Mouse (Mus musculus): ENCODE results near the gene Zswim8. TPM values are rescaled to one million over a fixed set of nuclear protein-coding genes. Genes with fewer than 3 reads are reported as not detected.

Zswim8 gene
- polyA plus RNA-seq, 1 experiment from 2014 or later, result 26.1 TPM

- Histone ChIP-seq H3K27me3 (ENCODE audit: low read depth, poor library complexity, severe bottlenecking) (no peaks in the 10 kb centered on the region), H3K4me1 (no peaks in the 10 kb centered on the region), H3K9me3 (replicated peaks) (no peaks in the 10 kb centered on the region), H3K36me3 (peaks cover 98% of the 10 kb centered on the region), H3K27ac (replicated peaks) (no peak overlapping the region), H3K4me3 (no peak overlapping the region)
- 42% methylated on average over 5 of the region's 5 CpGs for WGBS
- DNase-seq (ENCODE audit: low spot score), result peak; percentile 60
These were observed 16.7 kb downstream of the Zswim8 start for GRCm38 (mm10) chr14:20724043-20724442.

GRCm38 (mm10) chr14:20725660-20726339 is 18.4 kb downstream of the Zswim8 start:
- no peak for DNase-seq (ENCODE audit: low spot score)
- Histone ChIP-seq H3K27ac (replicated peaks) (no peak overlapping the region), H3K4me3 (no peak overlapping the region), H3K27me3 (ENCODE audit: low read depth, poor library complexity, severe bottlenecking) (no peaks in the 10 kb centered on the region), H3K9me3 (replicated peaks) (no peaks in the 10 kb centered on the region), H3K4me1 (no peaks in the 10 kb centered on the region), H3K36me3 (peaks cover 99% of the 10 kb centered on the region)
- 85% methylated on average over 6 of the region's 6 CpGs for WGBS

GRCm38 (mm10) chr14:20729871-20730270 is 22.5 kb downstream of the Zswim8 start:
- WGBS, result 92% methylated on average over 9 of the region's 9 CpGs
- H3K36me3 ChIP-seq, result peaks cover 77% of the 10 kb centered on the region

GRCm38 (mm10) chr14:20730853-20731602 is 23.7 kb downstream of the Zswim8 start:
- no peak for DNase-seq (ENCODE audit: low spot score)
- Histone ChIP-seq H3K27ac (replicated peaks) (no peak overlapping the region), H3K27me3 (ENCODE audit: low read depth, poor library complexity, severe bottlenecking) (no peaks in the 10 kb centered on the region), H3K4me3 (no peak overlapping the region), H3K9me3 (replicated peaks) (no peaks in the 10 kb centered on the region), H3K36me3 (peaks cover 77% of the 10 kb centered on the region), H3K4me1 (peaks cover 22% of the 10 kb centered on the region)
- 91% methylated on average over 9 of the region's 9 CpGs for WGBS

More at GRCm38 (mm10) chr14:20729871-20730270, 22.5 kb downstream of the Zswim8 start:
- no peak for DNase-seq (ENCODE audit: low spot score)
- no peak overlapping the region for H3K4me3 ChIP-seq
- H3K9me3 ChIP-seq (replicated peaks), result no peaks in the 10 kb centered on the region
- no peaks in the 10 kb centered on the region for H3K27me3 ChIP-seq (ENCODE audit: low read depth, poor library complexity, severe bottlenecking)
- H3K27ac ChIP-seq (replicated peaks), result no peak overlapping the region
- H3K4me1 ChIP-seq, result peaks cover 16% of the 10 kb centered on the region

- 54% methylated on average over 12 of the region's 12 CpGs for WGBS
These were observed 25.9 kb downstream of the Zswim8 start for GRCm38 (mm10) chr14:20733041-20733951.

GRCm38 (mm10) chr14:20733952-20734774 is 26.8 kb downstream of the Zswim8 start, which contains the start of gene Ndst2:
TSS of gene Ndst2 (minus strand) at chr14:20734562.
- H3K4me3 ChIP-seq, result peak within 1 kb of the TSS; percentile 91
- peaks cover 74% of the 10 kb centered on the region for H3K36me3 ChIP-seq
- peaks cover 22% of the 10 kb centered on the region for H3K4me1 ChIP-seq
- no peaks in the 10 kb centered on the region for H3K9me3 ChIP-seq (replicated peaks)
- H3K27ac ChIP-seq (replicated peaks), result peak within 1 kb of the TSS; percentile 98
- no peaks in the 10 kb centered on the region for H3K27me3 ChIP-seq (ENCODE audit: low read depth, poor library complexity, severe bottlenecking)
- DNase-seq (ENCODE audit: low spot score), result peak; percentile 91
- WGBS, result under 1% methylated on average over 81 of the region's 81 CpGs

More at GRCm38 (mm10) chr14:20733041-20733951, 25.9 kb downstream of the Zswim8 start:
- Histone ChIP-seq H3K27ac (replicated peaks) (peak overlapping the region; percentile 98), H3K9me3 (replicated peaks) (no peaks in the 10 kb centered on the region), H3K27me3 (ENCODE audit: low read depth, poor library complexity, severe bottlenecking) (no peaks in the 10 kb centered on the region), H3K36me3 (peaks cover 74% of the 10 kb centered on the region), H3K4me1 (peaks cover 22% of the 10 kb centered on the region), H3K4me3 (peak overlapping the region; percentile 91)
- no peak for DNase-seq (ENCODE audit: low spot score)

- 63% methylated on average over 2 of the region's 2 CpGs for WGBS
- peaks cover 74% of the 10 kb centered on the region for H3K36me3 ChIP-seq
These were observed 27.7 kb downstream of the Zswim8 start for GRCm38 (mm10) chr14:20735052-20735451.

GRCm38 (mm10) chr14:20735892-20736390 is 28.6 kb downstream of the Zswim8 start:
- H3K27me3 ChIP-seq (ENCODE audit: low read depth, poor library complexity, severe bottlenecking), result no peaks in the 10 kb centered on the region

More at GRCm38 (mm10) chr14:20735052-20735451, 27.7 kb downstream of the Zswim8 start:
- DNase-seq (ENCODE audit: low spot score), result no peak
- H3K4me3 ChIP-seq, result no peak overlapping the region
- no peak overlapping the region for H3K27ac ChIP-seq (replicated peaks)
- H3K27me3 ChIP-seq (ENCODE audit: low read depth, poor library complexity, severe bottlenecking), result no peaks in the 10 kb centered on the region
- H3K4me1 ChIP-seq, result peaks cover 22% of the 10 kb centered on the region
- H3K9me3 ChIP-seq (replicated peaks), result no peaks in the 10 kb centered on the region

GRCm38 (mm10) chr14:20737306-20737705 is 30.0 kb downstream of the Zswim8 start:
- Histone ChIP-seq H3K4me1 (peaks cover 27% of the 10 kb centered on the region), H3K36me3 (peaks cover 75% of the 10 kb centered on the region), H3K4me3 (no peak overlapping the region), H3K9me3 (replicated peaks) (no peaks in the 10 kb centered on the region), H3K27ac (replicated peaks) (no peak overlapping the region), H3K27me3 (ENCODE audit: low read depth, poor library complexity, severe bottlenecking) (no peaks in the 10 kb centered on the region)
- 47% methylated on average over 14 of the region's 14 CpGs for whole genome bisulfite sequencing
- DNase-seq (ENCODE audit: low spot score), result peak; percentile 41

More at GRCm38 (mm10) chr14:20735892-20736390, 28.6 kb downstream of the Zswim8 start:
- WGBS, result 93% methylated on average over 13 of the region's 13 CpGs
- Histone ChIP-seq H3K4me3 (no peak overlapping the region), H3K27ac (replicated peaks) (no peak overlapping the region), H3K36me3 (peaks cover 74% of the 10 kb centered on the region), H3K9me3 (replicated peaks) (no peaks in the 10 kb centered on the region), H3K4me1 (peaks cover 22% of the 10 kb centered on the region)
- DNase-seq (ENCODE audit: low spot score), result no peak

- H3K36me3 ChIP-seq, result peaks cover 78% of the 10 kb centered on the region
- H3K4me1 ChIP-seq, result peaks cover 21% of the 10 kb centered on the region
These were observed 31.2 kb downstream of the Zswim8 start for GRCm38 (mm10) chr14:20738511-20738910.

GRCm38 (mm10) chr14:20741301-20741700 is 33.9 kb downstream of the Zswim8 start:
- H3K4me3 ChIP-seq, result no peak overlapping the region
- no peaks in the 10 kb centered on the region for H3K9me3 ChIP-seq (replicated peaks)
- 0 out of 2 replicates have a peak overlapping the region, but pooled peaks have one; percentile 4 for H3K27ac ChIP-seq (replicated peaks)
- peaks cover 91% of the 10 kb centered on the region for H3K36me3 ChIP-seq
- WGBS, result 91% methylated on average over 9 of the region's 9 CpGs
- no peak for DNase-seq (ENCODE audit: low spot score)
- no peaks in the 10 kb centered on the region for H3K27me3 ChIP-seq (ENCODE audit: low read depth, poor library complexity, severe bottlenecking)
- H3K4me1 ChIP-seq, result 0 out of 2 replicates have a peak, but pooled peaks cover 5% of the 10 kb centered on the region

More at GRCm38 (mm10) chr14:20738511-20738910, 31.2 kb downstream of the Zswim8 start:
- Histone ChIP-seq H3K27ac (replicated peaks) (no peak overlapping the region), H3K9me3 (replicated peaks) (no peaks in the 10 kb centered on the region), H3K4me3 (no peak overlapping the region), H3K27me3 (ENCODE audit: low read depth, poor library complexity, severe bottlenecking) (no peaks in the 10 kb centered on the region)
- no peak for DNase-seq (ENCODE audit: low spot score)
- WGBS, result 92% methylated on average over 8 of the region's 8 CpGs
